Mouse (Mus musculus) adrenal gland, postnatal 14 days (tissue): Measurements from ENCODE around the gene Mllt3. TPM values are rescaled to one million over a fixed set of nuclear protein-coding genes. Genes with fewer than 3 reads are reported as not detected.
A peak's percentile ranks its signal among the peaks of the same experiment; 100 is the strongest.
"Not testable (repeated sequence)": the region's sequence is repeated elsewhere in the genome, so short reads cannot be mapped to it uniquely, and the experiment has no call there.

Source experiments
- DNase-seq: peaks from one replicate; pipeline ENCODE4 v3.0.0; 2021; ENCODE audit warnings: mixed read lengths
- total RNA-seq: library from RNA; stranded (reverse); gene quantifications from 2 replicates; pipeline ENCODE4 v1.2.3, GENCODE M21; 2021

The Mllt3 gene
- total RNA-seq, 1 experiment from 2014 or later, result 24.5 TPM

DNA sequence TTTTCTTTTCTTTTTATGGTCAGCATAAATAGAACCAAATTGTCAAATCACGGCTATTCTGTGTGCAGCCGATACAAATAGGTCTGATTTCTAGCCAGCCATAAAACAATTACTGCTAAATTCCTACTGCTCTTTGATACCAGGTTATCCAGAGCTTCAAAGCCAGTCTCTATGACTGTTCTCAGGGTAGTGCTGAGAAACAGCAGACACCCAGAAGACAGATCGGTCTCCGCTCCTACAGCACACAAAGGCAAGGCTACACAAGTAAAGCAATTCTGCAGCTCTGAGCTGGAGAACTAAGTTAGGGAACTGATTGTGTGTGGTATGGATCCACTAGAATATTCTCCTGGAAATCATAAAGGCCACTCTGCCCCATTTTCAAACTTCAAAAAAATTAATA lies 20.4 kb downstream of the Mllt3 start:
- no peak for DNase-seq

DNA sequence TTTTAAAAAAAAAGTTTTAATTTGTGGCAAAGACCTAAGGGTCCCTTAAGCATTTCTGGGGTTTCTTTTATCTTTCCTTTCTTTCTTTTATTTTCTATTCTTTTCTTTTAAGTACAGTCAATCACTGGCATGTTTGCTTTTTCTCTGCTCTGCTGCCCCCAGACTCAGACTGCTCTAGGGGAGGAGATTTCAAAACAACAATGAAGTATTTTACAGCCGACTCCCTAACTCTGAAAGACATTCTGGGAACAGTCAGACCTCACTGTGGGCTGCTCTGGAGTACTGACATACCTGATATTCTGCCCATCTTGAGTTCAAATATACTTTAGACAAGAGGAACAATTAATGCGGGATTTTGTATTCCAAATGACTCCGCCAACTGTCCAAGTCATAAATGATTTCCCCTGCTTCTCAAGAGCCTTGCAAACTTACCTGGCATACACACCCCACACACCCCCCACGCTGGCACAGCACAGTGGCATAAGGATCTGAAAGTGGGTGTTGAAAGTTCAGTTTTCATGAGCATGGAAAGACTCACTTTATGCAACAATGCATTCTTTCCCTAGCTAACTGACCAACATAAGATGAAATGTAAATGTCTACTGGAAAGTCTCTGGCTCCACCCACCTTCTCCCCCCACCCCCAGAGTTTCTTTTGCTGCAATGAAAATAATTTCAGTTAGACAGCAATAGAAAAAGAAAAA lies 21.1 kb downstream of the Mllt3 start:
- DNase-seq, result no peak

DNA sequence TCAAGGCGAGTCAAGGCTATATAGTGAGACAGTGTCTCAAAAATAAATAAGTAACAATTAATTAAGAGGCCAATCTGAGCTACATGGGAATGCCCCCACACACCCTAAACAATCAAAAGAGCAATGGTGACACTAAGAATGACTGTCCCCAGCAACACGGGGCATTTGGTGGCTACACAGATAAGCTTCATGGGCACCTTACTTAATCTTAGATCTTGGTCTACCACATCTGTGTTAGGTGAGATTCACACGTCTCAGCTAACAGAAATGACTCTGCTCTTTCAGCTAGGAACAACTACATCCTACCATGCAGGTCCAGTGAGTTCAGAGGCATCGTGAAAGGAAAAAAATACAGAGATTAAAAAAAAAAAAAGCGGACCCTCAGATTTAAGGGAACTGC lies 22.7 kb downstream of the Mllt3 start:
- no peak for DNase-seq

DNA sequence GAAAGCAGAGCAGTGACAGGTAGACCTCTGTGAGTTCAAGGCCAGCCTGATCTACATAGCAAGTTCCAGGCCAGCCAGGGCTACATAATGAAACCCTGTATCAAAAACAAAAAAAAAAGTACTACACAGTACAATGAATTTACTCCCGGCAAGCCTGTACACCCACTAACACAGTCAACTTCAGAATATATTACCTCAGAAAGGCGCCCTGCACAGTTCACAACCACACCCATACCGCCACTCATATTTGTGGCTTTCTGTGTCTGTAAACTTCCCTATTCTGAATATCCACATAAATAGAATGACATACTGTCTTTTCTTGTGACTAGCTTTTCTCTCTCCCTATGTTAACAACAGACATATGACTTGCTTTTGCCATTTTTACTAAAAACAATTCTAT lies 27.4 kb downstream of the Mllt3 start:
- no peak for DNase-seq

DNA sequence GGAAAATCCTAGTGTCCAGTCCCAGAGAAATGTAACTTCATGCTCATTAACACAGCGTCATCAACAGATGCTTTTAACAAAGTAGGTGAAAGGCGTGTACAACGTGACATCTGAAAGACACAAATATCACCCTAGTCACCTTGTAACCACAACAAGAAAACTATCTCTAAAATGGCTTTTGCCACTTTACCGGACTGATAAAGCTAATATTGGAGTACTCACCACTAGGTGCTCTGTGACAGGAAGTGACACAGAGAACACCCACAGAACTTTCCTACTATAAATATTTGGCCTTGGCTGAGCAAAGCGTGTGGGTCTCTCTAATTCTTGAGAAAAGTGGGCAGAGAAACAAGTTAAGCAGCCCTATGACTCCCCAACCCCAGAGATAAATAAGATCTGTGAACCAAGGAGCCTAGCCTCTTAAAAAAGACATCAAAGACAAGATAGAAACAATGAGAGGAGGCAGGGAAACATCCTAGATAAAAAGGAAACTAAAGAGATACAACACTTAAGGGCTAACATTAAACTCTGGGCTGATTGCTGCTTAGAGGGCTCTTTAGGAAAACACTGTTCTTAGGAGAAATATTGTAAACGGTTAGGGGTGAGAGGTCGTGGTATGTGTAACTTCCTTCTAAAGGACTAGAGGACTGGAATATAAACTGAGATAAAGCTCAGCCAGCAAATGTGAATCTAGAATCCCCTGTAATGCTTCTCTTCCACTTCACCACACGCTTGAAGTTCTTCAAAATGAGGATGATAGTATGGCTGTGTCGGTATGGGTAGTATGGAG lies 29.8 kb downstream of the Mllt3 start:
- no peak for DNase-seq

DNA sequence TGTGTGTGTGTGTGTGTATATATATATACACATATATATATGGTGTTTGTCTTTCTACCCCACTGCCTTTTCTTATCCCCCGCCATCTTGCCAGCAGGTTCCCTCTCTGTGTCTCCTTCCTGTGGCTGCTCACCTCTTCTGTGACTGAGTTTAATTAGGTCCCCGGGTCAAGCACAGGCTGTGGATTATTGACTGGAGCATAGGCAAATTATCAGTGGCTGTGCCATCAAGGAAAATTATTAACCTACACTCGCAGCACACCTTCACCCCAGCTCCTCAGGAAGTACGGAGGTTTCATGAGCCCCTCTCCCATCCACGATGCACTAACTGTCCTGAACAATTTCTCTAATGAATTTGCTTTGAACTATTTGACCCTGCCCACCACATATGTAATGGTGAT lies 41.5 kb downstream of the Mllt3 start:
- DNase-seq, result no peak

DNA sequence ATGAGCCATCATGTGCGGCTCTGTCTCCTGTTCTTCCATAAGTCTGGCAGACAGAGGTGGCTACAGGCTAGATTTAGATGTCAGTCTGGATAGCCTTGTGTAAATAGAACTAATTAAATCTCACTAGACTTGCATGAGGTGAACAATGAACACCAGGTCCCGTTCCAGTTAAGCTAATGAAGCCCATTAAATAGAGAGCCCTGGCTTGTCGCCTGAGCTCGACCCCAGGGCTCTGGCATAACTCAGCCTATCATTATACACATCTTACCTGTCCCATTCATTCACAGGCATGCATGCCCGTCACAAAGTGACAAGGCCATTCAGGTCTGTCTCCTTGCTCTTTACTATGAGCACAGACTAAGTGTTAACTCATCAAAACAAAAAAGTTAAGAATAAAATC lies 42.2 kb downstream of the Mllt3 start:
- no peak for DNase-seq

DNA sequence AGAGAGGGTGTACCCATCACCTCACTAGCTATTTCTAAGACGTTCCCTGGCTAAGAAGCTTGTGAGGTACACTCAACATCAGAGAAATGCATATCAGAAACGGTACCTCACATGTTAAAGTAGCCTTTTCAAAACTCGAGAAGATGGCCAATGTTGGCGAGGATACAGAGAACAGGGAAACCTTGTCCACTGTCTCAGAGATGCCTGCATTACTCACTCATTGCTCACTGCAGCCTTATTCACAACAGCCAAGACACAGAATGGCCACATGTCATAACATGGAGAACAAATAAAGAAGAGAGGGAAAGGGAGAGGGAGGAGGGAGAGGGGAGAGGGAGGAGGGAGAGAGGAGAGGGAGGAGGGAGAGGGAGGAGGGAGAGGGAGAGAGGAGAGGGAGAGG lies 47.9 kb downstream of the Mllt3 start:
- peak; percentile 11 for DNase-seq

DNA sequence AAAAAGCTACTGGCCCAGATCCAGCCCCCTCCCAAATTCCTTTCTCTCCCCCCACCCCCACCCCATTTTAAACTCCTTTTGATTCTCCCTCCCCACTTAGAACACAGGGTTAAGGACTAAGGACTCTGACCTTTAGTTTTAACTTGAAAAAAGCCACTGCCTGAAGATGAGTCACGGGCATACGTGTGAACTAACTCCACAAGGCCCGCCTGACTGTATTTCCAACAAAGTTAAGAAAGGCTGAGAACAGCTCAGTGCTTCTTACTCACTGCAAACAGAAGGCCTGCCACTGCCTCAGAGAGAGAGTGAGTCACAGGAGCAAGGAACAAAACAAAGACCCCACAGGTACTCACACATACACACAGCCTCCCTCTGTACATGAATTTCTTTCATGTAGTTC lies 48.6 kb downstream of the Mllt3 start:
- peak; percentile 55 for DNase-seq

DNA sequence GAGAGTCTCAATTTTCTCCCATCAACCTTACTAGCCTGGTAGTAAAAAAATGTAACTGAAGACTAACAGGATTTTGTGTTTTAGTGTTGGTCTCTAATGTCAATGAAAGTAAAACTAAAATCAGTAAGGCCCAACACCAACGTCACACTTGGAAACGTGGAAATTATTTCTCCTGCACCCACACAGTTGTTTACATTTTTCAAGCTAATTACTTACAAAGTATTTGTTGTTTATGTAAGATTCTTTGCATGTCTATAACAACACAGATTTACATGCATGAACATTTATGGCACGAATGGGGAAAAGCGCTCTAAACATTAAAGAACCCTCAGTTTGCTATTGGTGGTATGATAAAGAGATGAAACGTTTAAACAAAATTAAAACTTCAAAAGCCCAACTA lies 49.1 kb downstream of the Mllt3 start:
- DNase-seq, result no peak

DNA sequence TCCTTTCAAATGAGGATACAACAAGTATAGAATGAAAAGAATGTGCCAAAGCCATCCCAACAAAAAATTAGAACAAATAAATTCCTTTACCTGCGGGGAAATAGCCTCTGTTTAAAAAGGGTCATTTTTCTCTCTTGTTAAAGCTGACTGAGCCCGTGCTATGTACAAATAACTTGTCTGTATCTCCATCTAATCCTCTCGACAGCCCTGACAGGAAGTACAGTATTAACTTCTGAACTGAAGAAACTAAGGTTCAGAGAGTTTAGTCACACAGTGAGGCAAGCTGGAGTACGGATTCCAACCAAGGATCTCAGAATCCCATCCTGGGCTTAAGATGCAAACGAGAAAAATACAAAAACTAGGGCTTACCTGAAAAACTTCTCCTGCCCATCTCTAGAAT lies 50.6 kb downstream of the Mllt3 start:
- no peak for DNase-seq

DNA sequence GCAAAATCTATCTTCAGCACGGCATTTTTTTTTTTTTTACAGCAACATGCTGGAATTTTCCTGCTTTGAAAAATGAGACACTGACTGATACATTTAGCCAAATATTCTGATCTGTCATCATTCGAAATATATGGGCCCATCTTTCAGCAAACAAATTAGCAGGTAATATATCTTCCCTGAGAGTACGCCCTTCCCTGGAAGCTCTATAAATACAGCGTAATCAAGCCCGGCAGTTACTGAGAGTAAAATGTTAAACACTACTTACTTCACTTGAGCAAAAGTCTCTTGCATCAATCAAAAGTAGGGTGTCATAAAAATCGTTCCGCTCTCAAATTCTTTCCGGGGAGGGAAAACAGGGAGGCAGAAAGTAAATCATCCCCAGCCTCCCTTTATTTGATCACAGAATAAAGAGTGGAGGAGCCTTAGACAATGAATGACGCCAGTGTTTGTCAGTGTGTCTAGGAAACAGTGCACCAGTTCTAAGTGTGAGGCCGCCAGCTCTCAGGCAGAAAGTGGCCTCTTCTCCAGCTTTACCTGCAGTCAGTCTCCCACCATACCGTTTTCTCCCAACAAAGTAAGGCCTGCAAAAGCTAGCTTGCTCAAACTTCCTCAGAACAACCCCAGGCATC lies 55.2 kb downstream of the Mllt3 start:
- DNase-seq, result no peak

DNA sequence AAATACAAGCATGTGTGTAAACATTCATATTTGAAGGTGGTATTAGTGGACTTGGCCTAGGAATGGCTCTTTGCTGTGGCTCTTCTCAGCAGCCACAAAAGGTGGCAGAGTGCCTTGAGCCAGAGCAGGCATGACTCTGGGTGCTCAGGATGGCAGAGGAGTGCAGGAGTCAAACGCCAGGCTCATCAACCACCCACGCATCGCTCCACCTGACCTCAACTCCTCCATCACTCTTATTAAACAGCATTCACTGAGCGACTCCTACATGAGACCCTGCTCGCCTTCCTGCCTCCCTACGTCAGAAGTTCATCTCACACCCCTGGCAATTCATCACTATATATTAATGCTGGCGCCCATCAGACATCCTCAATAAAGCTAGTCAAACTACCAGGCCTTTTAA lies 67.3 kb downstream of the Mllt3 start:
- no peak for DNase-seq

DNA sequence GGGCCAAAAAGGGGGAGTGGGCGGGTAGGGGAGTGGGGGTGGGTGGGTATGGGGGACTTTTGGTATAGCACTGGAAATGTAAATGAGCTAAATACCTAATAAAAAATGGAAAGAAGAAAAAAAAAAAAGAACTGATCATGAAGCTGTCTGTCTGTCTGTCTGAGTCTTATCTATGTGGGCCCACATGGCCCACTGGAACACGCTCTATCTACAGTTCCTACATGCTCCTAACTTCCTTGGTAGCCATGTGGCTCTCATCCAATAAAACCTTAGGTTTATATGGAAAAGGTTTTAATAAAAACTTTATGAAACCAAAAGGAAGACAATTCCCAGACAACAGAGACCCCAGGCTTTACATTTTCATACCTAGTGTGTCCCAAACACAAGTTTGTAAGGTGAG lies 68.3 kb downstream of the Mllt3 start:
- DNase-seq, result not testable (repeated sequence)

DNA sequence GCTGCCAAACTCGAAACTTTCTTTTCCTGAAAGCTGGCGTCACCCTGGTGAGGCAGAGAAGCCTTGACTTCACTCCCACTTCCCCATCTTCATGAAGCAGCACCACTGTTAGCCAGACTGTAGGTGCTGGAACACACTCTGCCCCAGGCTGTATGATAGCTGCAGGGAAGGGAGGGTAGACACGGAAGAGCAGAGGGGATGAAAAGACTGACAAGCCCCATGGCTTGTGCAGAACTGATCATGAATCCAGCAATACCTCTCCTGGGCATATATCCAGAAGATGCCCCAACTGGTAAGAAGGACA lies 69.4 kb downstream of the Mllt3 start:
- no peak for DNase-seq

DNA sequence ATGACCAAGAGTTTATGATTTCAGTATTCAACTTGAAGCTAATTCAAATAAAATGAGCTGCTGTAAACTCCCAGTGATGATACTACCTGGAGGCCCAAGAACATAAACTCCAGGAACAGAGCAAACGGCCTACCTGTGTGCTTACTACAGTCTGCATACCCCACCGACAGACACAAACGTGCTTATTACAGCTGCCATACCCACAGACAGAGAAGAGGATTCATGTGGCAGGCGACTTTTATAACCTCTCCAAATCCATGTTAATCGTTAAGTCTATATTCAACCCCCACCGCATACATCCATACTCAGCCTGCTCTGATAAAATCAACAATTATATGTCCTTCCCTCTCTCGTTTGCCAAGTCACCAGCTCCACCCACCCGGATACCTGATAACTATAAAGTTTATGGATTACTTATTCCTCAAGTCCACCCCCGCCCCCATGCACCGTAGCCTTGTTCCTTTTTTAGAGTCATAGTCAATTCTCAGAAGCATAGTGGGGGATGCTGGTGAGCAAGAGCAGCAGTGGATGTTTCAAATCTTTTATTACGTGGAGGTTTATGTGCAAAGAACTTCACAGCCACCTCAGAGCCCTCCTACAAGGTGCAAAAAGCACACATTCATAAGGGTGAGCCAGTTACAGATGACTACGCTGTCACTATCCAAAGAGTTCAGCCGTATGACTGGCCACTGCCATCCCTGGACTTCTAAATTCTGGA lies 70.0 kb downstream of the Mllt3 start:
- DNase-seq, result no peak

DNA sequence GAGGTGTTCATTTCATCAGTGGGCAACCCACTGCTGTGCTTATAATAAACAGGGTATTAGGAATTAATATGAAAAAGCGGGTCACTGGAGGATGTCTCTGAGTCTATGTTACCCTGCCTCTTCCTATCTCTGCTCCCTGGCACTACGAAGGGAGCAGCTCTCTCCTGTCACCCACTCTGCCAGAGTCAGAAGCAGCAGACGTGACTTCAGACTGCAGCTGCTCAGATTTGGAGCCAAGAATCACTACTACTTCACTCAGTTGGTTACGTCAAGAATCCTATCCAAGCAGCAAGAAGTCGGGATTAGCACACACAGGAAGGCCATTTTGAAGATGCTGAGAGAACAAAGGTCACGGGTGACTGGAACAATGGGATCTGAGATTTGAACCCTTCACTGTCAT lies 71.3 kb downstream of the Mllt3 start:
- DNase-seq, result no peak

DNA sequence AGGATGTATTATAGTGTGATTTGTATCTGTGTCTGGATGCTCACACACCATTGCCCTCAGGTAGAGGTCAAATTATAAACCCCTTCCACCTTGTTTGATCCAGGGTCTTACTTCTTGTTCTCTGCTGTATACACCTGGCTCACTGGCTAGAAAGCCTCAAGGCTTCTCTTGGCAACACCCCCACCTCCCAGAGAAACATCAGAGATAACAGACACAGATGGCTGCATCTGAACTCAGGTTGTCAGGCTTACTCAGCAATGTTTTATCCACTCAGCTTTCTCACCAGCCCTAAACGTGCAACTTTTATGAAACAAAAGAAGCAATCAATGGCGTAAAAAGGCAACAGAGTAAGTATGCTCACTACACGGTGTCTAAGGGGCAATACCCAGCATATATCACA lies 75.3 kb downstream of the Mllt3 start:
- no peak for DNase-seq

DNA sequence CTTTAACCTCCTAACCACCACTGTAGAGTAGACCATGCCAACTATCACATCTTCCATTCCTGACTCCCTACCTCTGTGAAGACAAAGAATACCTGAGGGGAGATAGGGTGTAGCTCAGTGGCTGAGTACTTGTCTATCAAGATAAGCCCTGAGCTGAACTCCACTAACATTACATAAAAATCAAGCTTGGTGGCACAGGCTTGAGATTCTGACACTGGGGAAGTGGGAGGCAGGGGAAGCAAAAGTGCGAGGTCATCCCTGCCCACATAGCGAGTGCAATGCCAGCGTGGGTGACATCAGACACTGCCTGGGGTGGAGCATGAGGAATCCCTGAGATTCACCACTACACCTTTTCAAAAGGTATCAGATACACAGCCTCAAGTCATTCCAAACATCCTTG lies 76.0 kb downstream of the Mllt3 start:
- DNase-seq, result no peak

DNA sequence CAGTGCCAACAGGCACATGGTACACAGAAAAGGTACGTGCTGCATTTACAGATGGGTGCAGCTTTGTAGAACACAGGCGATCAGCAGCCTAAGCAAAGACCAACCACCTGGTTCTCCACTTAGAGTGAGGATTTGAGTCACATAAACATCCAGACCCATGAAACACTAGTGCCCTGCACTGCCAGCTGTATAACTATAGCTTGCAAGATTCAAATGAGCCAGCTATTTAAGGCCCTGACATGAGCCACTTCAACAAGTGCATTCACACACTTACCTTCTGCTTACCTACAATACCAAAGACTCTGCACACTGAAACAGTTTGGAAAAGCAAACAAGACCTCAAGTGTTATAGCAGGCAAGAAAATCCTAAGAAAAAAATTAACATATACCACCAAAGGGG lies 78.0 kb downstream of the Mllt3 start:
- DNase-seq, result no peak

DNA sequence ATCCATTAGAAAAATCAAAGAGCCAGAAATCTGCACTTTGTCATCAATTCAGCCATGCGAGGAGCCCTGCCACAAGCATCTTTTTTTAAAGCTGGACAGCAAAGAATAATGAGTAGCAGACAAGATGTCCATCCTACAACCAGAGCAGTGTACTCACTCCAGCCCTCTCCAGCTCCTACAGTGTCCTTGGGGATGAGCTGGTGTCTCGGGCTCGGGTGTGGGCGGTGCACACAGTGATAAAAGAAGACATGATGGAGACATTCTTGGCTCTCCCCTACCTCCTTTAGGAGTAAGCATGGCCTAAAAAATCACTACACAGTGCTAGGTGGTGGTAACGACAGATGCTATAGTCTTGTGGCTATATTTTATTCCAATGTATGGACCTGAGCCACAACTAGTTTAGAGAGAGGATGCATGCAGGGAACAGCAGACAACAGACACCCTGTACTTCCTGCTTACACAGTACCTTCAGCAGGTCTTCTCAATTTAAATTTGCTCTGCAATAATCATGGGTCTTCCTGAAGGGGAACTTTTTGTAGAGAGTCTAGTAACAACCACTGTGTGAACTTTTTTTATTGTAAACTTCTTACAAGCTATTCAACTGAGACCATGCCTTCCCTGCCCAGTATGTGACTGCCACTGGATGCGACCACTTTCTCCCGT lies 78.6 kb downstream of the Mllt3 start:
- peak; percentile 14 for DNase-seq

DNA sequence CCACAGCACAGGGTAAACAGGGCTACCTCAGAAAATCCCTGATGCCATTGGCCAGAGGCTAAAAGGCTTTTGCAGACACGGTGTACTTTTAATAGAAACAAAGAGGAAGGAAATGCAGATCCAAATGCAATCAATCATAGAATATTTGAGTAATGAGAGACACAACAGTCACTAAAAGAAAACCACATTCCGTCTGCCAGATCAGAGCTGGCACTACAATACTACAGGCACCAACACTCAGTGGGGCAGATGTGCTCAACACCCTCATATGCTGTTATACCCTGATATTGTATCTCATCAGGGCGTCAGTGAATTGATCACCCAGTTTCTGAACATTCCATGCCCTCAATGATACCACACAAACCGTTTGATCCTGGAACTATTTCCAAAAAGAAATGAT lies 79.4 kb downstream of the Mllt3 start:
- DNase-seq, result no peak

DNA sequence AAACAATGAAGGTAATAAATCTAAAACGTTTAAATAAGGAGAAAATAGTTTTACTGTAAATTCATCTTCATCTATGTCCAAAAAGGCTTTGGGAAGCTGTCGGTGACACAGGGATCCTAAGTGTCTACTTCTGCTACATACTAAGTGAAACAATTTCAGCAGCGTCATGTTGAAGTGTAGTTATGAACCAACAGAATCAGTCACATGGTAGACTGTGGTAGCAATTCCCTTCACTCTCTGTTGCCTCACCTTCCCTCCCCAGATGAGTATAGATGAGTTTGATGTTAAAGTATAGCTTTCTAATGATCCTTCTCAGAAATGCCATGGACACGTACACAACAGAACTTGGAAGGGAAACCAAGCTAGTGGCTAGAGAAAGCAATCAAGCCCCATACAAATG lies 79.9 kb downstream of the Mllt3 start:
- no peak for DNase-seq
